Mouse (Mus musculus): ENCODE measurements around the gene Gse1. TPM values are rescaled to one million over a fixed set of nuclear protein-coding genes. Genes with fewer than 3 reads are reported as not detected.

Gene Gse1
- polyA plus RNA-seq, 1 experiment = 14.7 TPM

GRCm38 (mm10) chr8:120390598-120390997 is 162.3 kb downstream of the Gse1 start:
- TF ChIP-seq MAX (IDR thresholded peaks at IDR 0.05; ENCODE audit: low read depth) (no peak), CEBPB (IDR thresholded peaks at IDR 0.05; ENCODE audit: insufficient read depth, poor library complexity, severe bottlenecking) (no peak), MYOD1 (IDR thresholded peaks at IDR 0.05; ENCODE audit: control insufficient read depth in 1 of 3, insufficient read length in 2 of 3, low read depth in 2 of 3) (no peak), POLR2AphosphoS2 (IDR thresholded peaks at IDR 0.05; ENCODE audit: insufficient read length, low read depth) (no peak), TCF12 (IDR thresholded peaks at IDR 0.05; ENCODE audit: insufficient read depth, poor library complexity, severe bottlenecking) (no peak), REST (IDR thresholded peaks at IDR 0.05; ENCODE audit: insufficient read depth, insufficient read length) (no peak), TCF3 (IDR thresholded peaks at IDR 0.05; ENCODE audit: insufficient read length, low read depth) (no peak)
- H3K27me3 ChIP-seq (ENCODE audit: control insufficient read depth, insufficient read depth, insufficient read length) = no peaks in the 10 kb centered on the region

GRCm38 (mm10) chr8:120391856-120392255 is 163.6 kb downstream of the Gse1 start:
- Histone ChIP-seq H3K79me2 (ENCODE audit: control insufficient read depth, insufficient read depth) (no peaks in the 10 kb centered on the region), H3K27me3 (ENCODE audit: control insufficient read depth, insufficient read depth, insufficient read length) (no peaks in the 10 kb centered on the region), H3K36me3 (ENCODE audit: control insufficient read depth, insufficient read depth) (no peaks in the 10 kb centered on the region), H3K4me2 (ENCODE audit: low read depth) (no peak overlapping the region), H3ac (ENCODE audit: control insufficient read depth, insufficient read length) (no peak overlapping the region), H3K4me3 (no peak overlapping the region)
- TF ChIP-seq SRF (IDR thresholded peaks at IDR 0.05; ENCODE audit: control insufficient read depth, insufficient read length, low read depth) (no peak), E2F4 (IDR thresholded peaks at IDR 0.05; ENCODE audit: insufficient read depth) (no peak), TCF12 (IDR thresholded peaks at IDR 0.05; ENCODE audit: insufficient read depth, poor library complexity, severe bottlenecking) (no peak), MAX (IDR thresholded peaks at IDR 0.05; ENCODE audit: low read depth) (no peak), TCF3 (IDR thresholded peaks at IDR 0.05; ENCODE audit: insufficient read length, low read depth) (no peak), MYOG (IDR thresholded peaks at IDR 0.05; ENCODE audit: control insufficient read depth in 1 of 3, insufficient read depth in 1 of 3, insufficient read length in 2 of 3, low read depth in 2 of 3) (no peak), POLR2AphosphoS2 (IDR thresholded peaks at IDR 0.05; ENCODE audit: insufficient read length, low read depth) (no peak), MYOD1 (IDR thresholded peaks at IDR 0.05; ENCODE audit: control insufficient read depth in 1 of 3, insufficient read length in 2 of 3, low read depth in 2 of 3) (no peak), CEBPB (IDR thresholded peaks at IDR 0.05; ENCODE audit: insufficient read depth, poor library complexity, severe bottlenecking) (no peak), REST (IDR thresholded peaks at IDR 0.05; ENCODE audit: insufficient read depth, insufficient read length) (no peak), USF1 (IDR thresholded peaks at IDR 0.05; ENCODE audit: low read depth) (no peak), POLR2A (IDR thresholded peaks at IDR 0.05; ENCODE audit: insufficient read length, low read depth) (no peak)

More at GRCm38 (mm10) chr8:120390598-120390997, 162.3 kb downstream of the Gse1 start:
- Histone ChIP-seq H3K4me3 (no peak overlapping the region), H3K36me3 (ENCODE audit: control insufficient read depth, insufficient read depth) (no peaks in the 10 kb centered on the region), H3K4me2 (ENCODE audit: low read depth) (no peak overlapping the region), H3ac (ENCODE audit: control insufficient read depth, insufficient read length) (no peak overlapping the region), H3K79me2 (ENCODE audit: control insufficient read depth, insufficient read depth) (no peaks in the 10 kb centered on the region)

GRCm38 (mm10) chr8:120393085-120393484 is 164.8 kb downstream of the Gse1 start:
- H3K4me3 ChIP-seq = no peak overlapping the region

GRCm38 (mm10) chr8:120393871-120394275 is 165.6 kb downstream of the Gse1 start:
- no peak overlapping the region for H3K4me3 ChIP-seq
- no peak overlapping the region for H3ac ChIP-seq (ENCODE audit: control insufficient read depth, insufficient read length)
- no peaks in the 10 kb centered on the region for H3K79me2 ChIP-seq (ENCODE audit: control insufficient read depth, insufficient read depth)
- H3K36me3 ChIP-seq (ENCODE audit: control insufficient read depth, insufficient read depth) = no peaks in the 10 kb centered on the region
- H3K27me3 ChIP-seq (ENCODE audit: control insufficient read depth, insufficient read depth, insufficient read length) = no peaks in the 10 kb centered on the region
- TF ChIP-seq REST (IDR thresholded peaks at IDR 0.05; ENCODE audit: insufficient read depth, insufficient read length) (no peak), MYOG (IDR thresholded peaks at IDR 0.05; ENCODE audit: control insufficient read depth in 1 of 3, insufficient read depth in 1 of 3, insufficient read length in 2 of 3, low read depth in 2 of 3) (no peak), USF1 (IDR thresholded peaks at IDR 0.05; ENCODE audit: low read depth) (no peak), TCF3 (IDR thresholded peaks at IDR 0.05; ENCODE audit: insufficient read length, low read depth) (no peak), POLR2A (IDR thresholded peaks at IDR 0.05; ENCODE audit: insufficient read length, low read depth) (no peak), E2F4 (IDR thresholded peaks at IDR 0.05; ENCODE audit: insufficient read depth) (no peak), MYOD1 (IDR thresholded peaks at IDR 0.05; ENCODE audit: control insufficient read depth in 1 of 3, insufficient read length in 2 of 3, low read depth in 2 of 3) (no peak), SRF (IDR thresholded peaks at IDR 0.05; ENCODE audit: control insufficient read depth, insufficient read length, low read depth) (no peak), POLR2AphosphoS2 (IDR thresholded peaks at IDR 0.05; ENCODE audit: insufficient read length, low read depth) (no peak), MAX (IDR thresholded peaks at IDR 0.05; ENCODE audit: low read depth) (no peak), CEBPB (IDR thresholded peaks at IDR 0.05; ENCODE audit: insufficient read depth, poor library complexity, severe bottlenecking) (no peak), TCF12 (IDR thresholded peaks at IDR 0.05; ENCODE audit: insufficient read depth, poor library complexity, severe bottlenecking) (no peak)
- H3K4me2 ChIP-seq (ENCODE audit: low read depth) = no peak overlapping the region

More at GRCm38 (mm10) chr8:120393085-120393484, 164.8 kb downstream of the Gse1 start:
- Histone ChIP-seq H3K27me3 (ENCODE audit: control insufficient read depth, insufficient read depth, insufficient read length) (no peaks in the 10 kb centered on the region), H3K36me3 (ENCODE audit: control insufficient read depth, insufficient read depth) (no peaks in the 10 kb centered on the region), H3K4me2 (ENCODE audit: low read depth) (no peak overlapping the region), H3ac (ENCODE audit: control insufficient read depth, insufficient read length) (no peak overlapping the region), H3K79me2 (ENCODE audit: control insufficient read depth, insufficient read depth) (no peaks in the 10 kb centered on the region)
- TF ChIP-seq CEBPB (IDR thresholded peaks at IDR 0.05; ENCODE audit: insufficient read depth, poor library complexity, severe bottlenecking) (no peak), MYOD1 (IDR thresholded peaks at IDR 0.05; ENCODE audit: control insufficient read depth in 1 of 3, insufficient read length in 2 of 3, low read depth in 2 of 3) (no peak), POLR2AphosphoS2 (IDR thresholded peaks at IDR 0.05; ENCODE audit: insufficient read length, low read depth) (no peak), MAX (IDR thresholded peaks at IDR 0.05; ENCODE audit: low read depth) (no peak), E2F4 (IDR thresholded peaks at IDR 0.05; ENCODE audit: insufficient read depth) (no peak), REST (IDR thresholded peaks at IDR 0.05; ENCODE audit: insufficient read depth, insufficient read length) (no peak), POLR2A (IDR thresholded peaks at IDR 0.05; ENCODE audit: insufficient read length, low read depth) (no peak), SRF (IDR thresholded peaks at IDR 0.05; ENCODE audit: control insufficient read depth, insufficient read length, low read depth) (no peak), TCF3 (IDR thresholded peaks at IDR 0.05; ENCODE audit: insufficient read length, low read depth) (no peak), MYOG (IDR thresholded peaks at IDR 0.05; ENCODE audit: control insufficient read depth in 1 of 3, insufficient read depth in 1 of 3, insufficient read length in 2 of 3, low read depth in 2 of 3) (no peak), TCF12 (IDR thresholded peaks at IDR 0.05; ENCODE audit: insufficient read depth, poor library complexity, severe bottlenecking) (no peak), USF1 (IDR thresholded peaks at IDR 0.05; ENCODE audit: low read depth) (no peak)

Data from myocyte (in vitro differentiated cells).